Mouse (Mus musculus): ENCODE data around the gene Accsl.

DNA sequence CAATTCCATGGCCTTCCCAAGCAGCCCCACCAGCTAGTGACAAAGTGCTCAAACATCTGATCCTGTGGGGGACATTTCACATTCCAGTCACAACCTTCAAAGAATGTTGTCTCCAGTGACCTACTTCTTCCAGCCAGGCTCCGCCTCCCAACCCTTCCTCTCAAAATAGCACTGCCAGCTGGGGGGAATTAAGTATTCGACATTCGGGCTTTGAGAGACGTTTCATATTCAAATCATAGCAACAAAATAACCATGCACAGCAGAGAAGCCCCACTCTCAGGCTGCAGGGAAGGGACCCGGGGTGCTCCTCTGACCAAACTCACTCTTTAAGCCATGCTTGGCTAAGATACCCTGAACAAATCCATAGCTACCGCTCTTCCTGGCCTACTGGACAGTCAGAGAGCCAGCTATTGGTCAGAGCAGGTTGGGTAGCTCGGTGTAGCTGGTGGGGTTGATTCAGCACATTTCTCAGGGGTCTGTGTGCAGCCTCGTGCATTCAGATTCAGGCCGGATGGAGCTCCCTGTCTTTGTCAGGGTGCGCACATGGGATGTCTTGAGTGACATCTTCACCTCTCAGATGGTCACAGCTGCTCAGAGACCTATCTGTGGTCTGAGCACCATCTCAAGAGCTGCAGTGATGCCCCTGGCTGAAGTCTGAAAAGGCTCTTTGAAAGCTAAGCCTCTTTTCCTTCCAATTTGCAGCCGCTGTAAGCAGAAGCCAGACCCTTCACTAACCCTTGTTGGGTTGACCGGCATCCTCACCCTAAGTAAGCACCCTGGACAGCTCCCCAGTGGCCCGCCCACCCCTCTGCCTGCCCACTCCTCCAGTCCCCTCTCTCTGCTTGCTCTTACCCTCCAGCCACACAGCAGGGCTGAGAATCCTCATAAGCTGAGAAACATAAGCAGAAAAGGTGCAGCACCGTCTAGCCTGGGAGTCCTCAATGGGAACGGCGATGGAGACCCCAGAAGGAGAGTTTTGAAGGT lies 30.7 kb upstream of the Accsl start:
- TF ChIP-seq POLR2A (IDR thresholded peaks at IDR 0.05; ENCODE audit: borderline replicate concordance, extremely low read depth, low read depth, low read length) (no peak), CTCF (IDR thresholded peaks at IDR 0.05; ENCODE audit: insufficient read depth, low read length) (no peak)
